ENCODE assay signal across 8 mouse cellular contexts in the genomic region with DNA sequence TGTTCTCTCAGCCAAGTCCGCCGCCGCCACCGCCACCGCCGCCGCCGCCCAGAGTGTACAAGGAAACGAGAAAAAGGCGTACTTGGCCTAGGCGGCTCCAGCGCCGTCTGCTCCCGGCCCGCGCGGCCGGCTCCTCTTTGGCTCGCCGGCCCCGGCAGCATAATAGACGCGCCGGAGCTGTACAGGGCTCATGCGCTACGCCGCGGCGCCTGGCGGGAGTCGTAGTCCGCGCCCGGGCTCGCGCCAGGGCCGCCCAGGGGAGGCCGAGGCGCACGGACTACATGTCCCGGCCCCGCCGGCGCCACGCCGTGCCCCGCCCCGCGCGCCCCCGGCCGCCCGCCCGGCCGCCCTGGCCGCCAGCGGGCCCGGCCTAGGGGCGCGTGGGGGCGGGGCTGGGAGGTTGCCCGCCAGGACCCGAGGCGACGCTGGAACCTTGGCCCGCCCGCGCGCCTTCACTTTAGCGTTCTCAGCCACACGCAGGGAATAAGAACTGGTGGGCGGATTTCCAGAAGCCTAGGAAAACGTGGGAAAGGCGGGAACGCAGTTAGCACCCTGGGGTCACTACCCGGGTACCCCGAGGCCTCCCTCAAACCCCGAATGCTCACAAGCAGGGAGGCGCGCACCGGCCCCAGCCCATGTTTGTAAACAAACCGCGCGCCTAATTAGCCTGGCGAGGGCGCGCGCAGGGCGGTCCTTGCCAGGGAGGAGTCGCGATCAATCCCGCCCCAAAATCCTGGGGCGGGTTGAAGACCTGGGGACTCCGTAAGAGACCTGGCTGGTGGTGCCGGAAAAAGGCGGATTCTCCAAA. TPM values are rescaled to one million over a fixed set of nuclear protein-coding genes. Genes with fewer than 3 reads are reported as not detected.
DNase-seq lines count a peak whose midpoint lies in the region; ATAC-seq lines count a peak whose summit lies in the region.

No protein-coding gene starts in this region.

- no peaks in the 10 kb centered on the region for H3K27me3 ChIP-seq in megakaryocyte, embryonic 14.5 days (replicated peaks)

- H3K9me3 ChIP-seq in megakaryocyte, embryonic 14.5 days = no peaks in the 10 kb centered on the region

- peak overlapping the region; percentile 95 for H3K4me3 ChIP-seq in megakaryocyte, embryonic 14.5 days (replicated peaks)

- H3K4me1 ChIP-seq in megakaryocyte, embryonic 14.5 days = peaks cover 83% of the 10 kb centered on the region

- peak; percentile 69 for ATAC-seq in common myeloid progenitor, adult 5-6 weeks (replicated peaks; ENCODE audit: low read depth, poor library complexity, severe bottlenecking)

- peaks cover 27% of the 10 kb centered on the region for H3K36me3 ChIP-seq in megakaryocyte, embryonic 14.5 days (replicated peaks; ENCODE audit: low read length)

- peak; percentile 98 for DNase-seq in ZHBTc4 (ENCODE audit: low read depth, low spot score)
- peak; percentile 89 to 94 for DNase-seq in gastrocnemius, adult 8-10 months (ENCODE audit: low spot score in 2 of 2)
- DNase-seq in hindlimb bud, embryonic 11.5 days (ENCODE audit: extremely low spot score, low read depth, low spot score) = peak; percentile 66
- peak; percentile 72 to 94 for DNase-seq in left cerebral cortex, adult 8-10 months (ENCODE audit: low spot score in 2 of 2)
- DNase-seq in right cerebral cortex, postnatal 10 days (ENCODE audit: low spot score in 2 of 2) = peak; percentile 95 to 96
- peak; percentile 81 for DNase-seq in urinary bladder, postnatal 25 days (ENCODE audit: low spot score)

RNA-seq across cellular contexts. Expression of a gene that starts 31.8 kb away (rescaled TPM):
- total RNA-seq in common myeloid progenitor, adult 5-6 weeks (2017) = 27.0 and 47.2 TPM in 2 replicates
- 10 to 100 TPM; 19.4 to 29.0 (median 24.9) TPM for total RNA-seq in gastrocnemius, adult 8-10 months (2022)
- total RNA-seq in left cerebral cortex, adult 8-10 months (2022) = 10 to 100 TPM; 37.6 to 44.5 (median 44.0) TPM
- 58.4 and 65.2 TPM in 2 replicates for polyA plus RNA-seq in megakaryocyte, embryonic 14.5 days (2012; ENCODE audit: insufficient read depth, low replicate concordance)

RNA-seq across cellular contexts. Expression of a gene that starts 33.6 kb away (rescaled TPM):
- 0.05 and 0.15 TPM in 2 replicates for total RNA-seq in common myeloid progenitor, adult 5-6 weeks (2017)
- 1 to 10 TPM in 1 of 4 experiments, under 1 TPM in 3; 0.70 to 1.2 (median 0.82) TPM for total RNA-seq in gastrocnemius, adult 8-10 months (2022)
- 10 to 100 TPM; 28.5 to 30.9 (median 28.8) TPM for total RNA-seq in left cerebral cortex, adult 8-10 months (2022)
- polyA plus RNA-seq in megakaryocyte, embryonic 14.5 days (2012; ENCODE audit: insufficient read depth, low replicate concordance) = 0.51 TPM in 1 of 2 replicates, not detected in the other

RNA-seq across cellular contexts. Expression of a gene that starts 39.3 kb away (rescaled TPM):
- 83.4 and 86.4 TPM in 2 replicates for total RNA-seq in common myeloid progenitor, adult 5-6 weeks (2017)
- total RNA-seq in gastrocnemius, adult 8-10 months (2022) = 10 to 100 TPM; 15.4 to 19.7 (median 17.1) TPM
- 10 to 100 TPM; 25.6 to 27.1 (median 26.0) TPM for total RNA-seq in left cerebral cortex, adult 8-10 months (2022)
- 6.3 and 27.6 TPM in 2 replicates for polyA plus RNA-seq in megakaryocyte, embryonic 14.5 days (2012; ENCODE audit: insufficient read depth, low replicate concordance)

RNA-seq across cellular contexts. Expression of a gene that starts 48.9 kb away (rescaled TPM):
- total RNA-seq in common myeloid progenitor, adult 5-6 weeks (2017) = 8.2 and 11.6 TPM in 2 replicates
- 1 to 10 TPM; 2.0 to 2.2 (median 2.0) TPM for total RNA-seq in gastrocnemius, adult 8-10 months (2022)
- total RNA-seq in left cerebral cortex, adult 8-10 months (2022) = 10 to 100 TPM in 2 of 4 experiments, 1 to 10 TPM in 2; 9.1 to 11.0 (median 9.8) TPM
- 2.8 and 5.5 TPM in 2 replicates for polyA plus RNA-seq in megakaryocyte, embryonic 14.5 days (2012; ENCODE audit: insufficient read depth, low replicate concordance)

Comparison
In these comparisons a context has a peak if more than half of its experiments do, and no peak if none do; other contexts are left out.
1. Peak in every context shown above with its lines: DNase-seq, ATAC-seq and H3K4me3 ChIP-seq.
2. RNA of a gene that starts 33.6 kb away (total RNA-seq): 28.5 to 30.9 TPM in left cerebral cortex, adult 8-10 months; 0.70 to 1.2 TPM in gastrocnemius, adult 8-10 months and 0.05 to 0.15 TPM in common myeloid progenitor, adult 5-6 weeks; every median in the first group is over 10 times any median in the second.